Comparison of ENCODE assay signal across 9 mouse cellular contexts in genomic region chr5:139355235-139355772, GRCm38 (mm10). TPM values are rescaled to one million over a fixed set of nuclear protein-coding genes. Genes with fewer than 3 reads are reported as not detected.
DNase-seq lines count a peak whose midpoint lies in the region; ATAC-seq lines count a peak whose summit lies in the region.
"Had no signal": no experiment of that assay in that cellular context is flagged by ENCODE, and none has a peak within 500 bp of the region (broad histone marks: within the 10 kb centered on the region; RNA-seq: fewer than 3 reads in every experiment).

No protein-coding gene starts in this region.

- H3K9ac ChIP-seq in kidney, embryonic 14.5 days (ENCODE audit: low read depth, low read length) = no peak overlapping the region
- H3K9ac ChIP-seq: liver, embryonic 15.5 days had no signal

- no peaks in the 10 kb centered on the region for H3K9me3 ChIP-seq in kidney, embryonic 14.5 days (ENCODE audit: control insufficient read depth, low read length)
- H3K9me3 ChIP-seq: liver, embryonic 15.5 days had no signal

- 34% methylated on average over 19 of the region's 19 CpGs for WGBS in kidney, embryonic 14.5 days

- peaks cover 13% of the 10 kb centered on the region for H3K4me1 ChIP-seq in kidney, embryonic 14.5 days (ENCODE audit: control insufficient read depth, insufficient read depth, low read length)

- no peak for ATAC-seq in kidney, embryonic 14.5 days (ENCODE audit: low FRiP score, low TSS enrichment)

- no peak overlapping the region for H3K27ac ChIP-seq in kidney, embryonic 14.5 days (ENCODE audit: low read depth, low read length)
- H3K27ac ChIP-seq: liver, embryonic 15.5 days had no signal

- peaks cover 2% of the 10 kb centered on the region; the same call in 1 of the 2 replicates for H3K36me3 ChIP-seq in kidney, embryonic 14.5 days (ENCODE audit: control insufficient read depth, insufficient read depth, low read length)
- no peaks in the 10 kb centered on the region for H3K36me3 ChIP-seq in splenic B cell, adult 2 months (ENCODE audit: control insufficient read depth, insufficient read depth, low read length, poor library complexity, severe bottlenecking)
- H3K36me3 ChIP-seq: liver, embryonic 15.5 days had no signal

- DNase-seq in kidney, adult 11 months = peak; percentile 82
- DNase-seq in c-Kit-positive CD71-positive TER-119-positive erythroid progenitor cells, embryonic 14.5 days (ENCODE audit: low spot score) = peak; percentile 68
- peak; percentile 66 for DNase-seq in forelimb bud, embryonic 11.5 days (ENCODE audit: low read depth, low spot score)
- peak; percentile 84 for DNase-seq in induced T-regulatory cell, adult 2 months (ENCODE audit: low read depth)
- peak; percentile 55 to 73 for DNase-seq in left cerebral cortex, adult 8-10 months (ENCODE audit: low spot score in 2 of 2)
- DNase-seq in monocyte, adult 2 months (ENCODE audit: low read depth in 1 of 2, low spot score in 2 of 2) = peak; percentile 28 to 59
- DNase-seq in splenic B cell, adult 2 months (ENCODE audit: low read depth, low spot score) = peak; percentile 81

- peaks cover 6% of the 10 kb centered on the region; the same call in 1 of the 2 replicates for H3K27me3 ChIP-seq in kidney, embryonic 14.5 days (ENCODE audit: control insufficient read depth, insufficient read depth, low read length)
- no peaks in the 10 kb centered on the region for H3K27me3 ChIP-seq in splenic B cell, adult 2 months (ENCODE audit: control insufficient read depth, insufficient read depth, low read length, poor library complexity, severe bottlenecking)

- H3K4me3 ChIP-seq in kidney, embryonic 14.5 days (ENCODE audit: low read length) = no peak overlapping the region
- H3K4me3 ChIP-seq: liver, embryonic 15.5 days had no signal

- H3K4me2 ChIP-seq in kidney, embryonic 14.5 days (replicated peaks; ENCODE audit: low read depth, low read length) = no peak overlapping the region
- H3K4me2 ChIP-seq: liver, embryonic 15.5 days had no signal

RNA-seq across cellular contexts. Expression of gene Cyp2w1, which starts 2.9 kb away (rescaled TPM):
- not detected in 2 replicates for polyA plus RNA-seq in kidney, embryonic 14.5 days (2014; fragmentation: Nextera tagmentation; extraction: Ambion mirVana)
- total RNA-seq in left cerebral cortex, adult 8-10 months (2022) = not detected
- polyA plus RNA-seq: liver, embryonic 15.5 days had no signal

RNA-seq across cellular contexts. Expression of gene Cox19, which starts 4.1 kb away (rescaled TPM):
- 105 and 119 TPM in 2 replicates for polyA plus RNA-seq in kidney, embryonic 14.5 days (2014; fragmentation: Nextera tagmentation; extraction: Ambion mirVana)
- total RNA-seq in left cerebral cortex, adult 8-10 months (2022) = 10 to 100 TPM; 59.2 to 62.6 (median 61.3) TPM

RNA-seq across cellular contexts. Expression of gene Gpr146, which starts 22.2 kb away (rescaled TPM):
- polyA plus RNA-seq in kidney, embryonic 14.5 days (2014; fragmentation: Nextera tagmentation; extraction: Ambion mirVana) = 2.7 and 3.1 TPM in 2 replicates
- total RNA-seq in left cerebral cortex, adult 8-10 months (2022) = 10 to 100 TPM; 15.9 to 17.1 (median 16.4) TPM

RNA-seq across cellular contexts. Expression of gene Adap1, which starts 29.9 kb away (rescaled TPM):
- 0.89 and 1.2 TPM in 2 replicates for polyA plus RNA-seq in kidney, embryonic 14.5 days (2014; fragmentation: Nextera tagmentation; extraction: Ambion mirVana)
- 100 to 1,000 TPM; 207 to 227 (median 217) TPM for total RNA-seq in left cerebral cortex, adult 8-10 months (2022)

RNA-seq across cellular contexts. Expression of gene C130050O18Rik, which starts 49.8 kb away (rescaled TPM):
- polyA plus RNA-seq in kidney, embryonic 14.5 days (2014; fragmentation: Nextera tagmentation; extraction: Ambion mirVana) = 0.47 and 0.77 TPM in 2 replicates
- total RNA-seq in left cerebral cortex, adult 8-10 months (2022) = 1 to 10 TPM in 1 of 4 experiments, under 1 TPM in 3; 0.32 to 1.5 (median 0.70) TPM
